Mouse (Mus musculus) G1E (cell line): Measurements from ENCODE around the gene Samhd1.

Source experiments
- CTCF ChIP-seq: IDR thresholded peaks from 2 replicates; pipeline ENCODE4 v1.5.1; 2012; ENCODE audit warnings: low read depth, low read length, inconsistent platforms, mixed read lengths
- GATA1 ChIP-seq: IDR thresholded peaks from 2 replicates; pipeline ENCODE4 v1.6.1; 2012; ENCODE audit warnings: borderline replicate concordance, low read length, inconsistent platforms, mixed read lengths
- GATA2 ChIP-seq: IDR thresholded peaks from 2 replicates; pipeline ENCODE4 v1.6.1; 2012; ENCODE audit warnings: low read depth, low read length, inconsistent platforms, borderline replicate concordance
- POLR2AphosphoS5 ChIP-seq: IDR thresholded peaks from 2 replicates; pipeline ENCODE4 v1.6.1; 2012; ENCODE audit warnings: low read depth, low read length, inconsistent platforms; ENCODE audit not compliant: insufficient replicate concordance
- TAL1 ChIP-seq: conservative IDR thresholded peaks from 2 replicates; pipeline ENCODE4 v1.6.1; 2012; ENCODE audit warnings: low read depth, low read length, inconsistent platforms, mixed read lengths

DNA sequence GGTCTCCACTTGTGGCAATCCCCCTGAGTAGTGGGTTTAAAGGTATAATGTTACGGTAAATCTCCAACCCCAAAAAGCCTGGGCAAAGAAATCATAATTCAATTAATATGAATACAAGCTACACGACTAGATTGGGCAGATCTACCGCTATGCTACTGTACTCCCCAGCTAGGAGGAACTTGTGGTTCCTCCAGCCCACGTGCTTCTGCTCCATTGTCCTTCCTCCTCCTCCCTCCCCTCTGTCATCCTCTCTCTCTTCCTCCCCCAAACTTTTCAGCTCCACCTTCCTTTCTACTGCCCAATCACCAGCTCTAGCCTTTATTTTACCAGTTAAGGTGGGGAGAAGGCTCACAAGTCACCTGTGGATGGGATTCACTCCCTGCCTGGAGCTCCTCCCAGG, 26.8 kb downstream of the Samhd1 start:
- TF ChIP-seq CTCF (no peak), GATA1 (no peak), POLR2AphosphoS5 (no peak), GATA2 (no peak), TAL1 (no peak)
